Mouse (Mus musculus): ENCODE results near the gene Hipk2.

Gene Hipk2

GRCm38 (mm10) chr6:38825886-38826285 lies 50.1 kb downstream of the Hipk2 start:
- DNase-seq, result no peak

DNA sequence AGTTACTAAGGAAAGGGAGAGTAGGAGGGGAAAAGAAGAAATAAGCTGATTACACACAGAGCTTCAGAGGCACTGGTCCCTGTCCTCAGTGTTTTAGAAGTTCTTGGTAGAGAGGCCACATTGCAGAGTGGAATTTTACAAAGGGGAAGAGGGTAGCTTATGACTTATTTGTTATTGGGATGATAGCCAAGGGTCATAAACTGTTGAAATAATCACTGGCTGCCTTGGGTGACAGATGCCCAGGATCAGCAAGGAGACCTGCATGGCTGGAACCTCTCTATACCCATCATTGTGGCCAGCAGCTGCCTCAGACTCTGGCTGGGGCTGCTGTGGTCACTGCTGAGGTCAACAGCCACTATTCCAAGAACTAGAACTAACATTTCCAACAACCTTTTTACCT lies 52.1 kb downstream of the Hipk2 start:
- no peak for DNase-seq

DNA sequence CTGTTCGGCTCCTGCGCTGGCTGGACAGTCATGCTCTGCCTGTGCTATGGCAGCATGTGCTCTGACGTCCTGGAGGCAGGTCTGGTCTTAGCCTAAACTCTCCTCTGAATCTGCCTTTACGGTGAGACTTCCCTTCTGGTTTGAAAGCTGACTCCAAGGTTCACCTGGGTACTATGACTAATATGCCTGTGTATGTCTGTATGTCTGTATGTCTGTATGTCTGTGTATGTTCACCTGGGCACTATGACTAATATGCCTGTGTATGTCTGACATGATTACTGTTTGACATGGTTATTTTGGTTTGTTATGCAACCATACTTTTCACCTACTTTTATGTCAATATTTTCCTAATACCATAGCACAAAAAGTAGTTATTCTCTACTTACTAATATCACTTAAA lies 52.8 kb downstream of the Hipk2 start:
- no peak for DNase-seq

DNA sequence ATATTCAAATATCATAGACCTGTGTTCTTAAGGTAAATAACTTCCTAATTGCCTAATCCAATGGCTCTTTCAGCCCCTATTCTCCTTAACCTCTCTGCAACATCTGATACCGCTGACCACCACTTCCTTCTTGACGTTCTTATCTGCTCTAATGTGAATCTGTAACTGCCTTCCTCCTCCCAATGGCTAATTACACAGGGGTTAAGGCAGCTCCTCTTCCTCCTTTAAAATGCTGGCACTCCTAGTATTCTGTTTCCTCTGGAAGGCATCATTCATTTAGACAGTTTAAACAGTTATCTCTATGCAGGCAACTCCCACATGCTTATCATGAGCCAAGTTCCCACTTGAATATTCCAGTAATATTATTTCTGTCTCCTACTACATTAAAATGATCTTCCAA lies 54.3 kb downstream of the Hipk2 start:
- no peak for DNase-seq

DNA sequence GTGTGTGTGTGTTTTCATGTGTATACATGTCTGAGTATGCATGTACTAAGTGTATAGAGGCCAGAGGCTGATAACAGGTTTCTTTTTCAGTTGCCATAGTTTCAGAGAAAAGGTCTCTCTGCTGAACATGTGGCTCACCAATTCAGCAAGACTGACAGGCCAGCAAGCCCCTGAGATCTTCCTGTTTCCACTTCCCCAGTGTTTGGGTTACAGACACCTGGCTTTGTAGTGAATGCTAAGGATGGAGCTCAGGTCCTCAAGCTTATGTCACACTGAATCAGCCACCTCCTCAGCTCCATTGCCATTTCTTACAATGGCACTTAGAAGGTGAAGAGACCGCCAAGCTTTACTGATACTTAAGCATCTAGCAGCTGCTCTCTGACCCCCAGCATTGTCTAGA lies 55.1 kb downstream of the Hipk2 start:
- no peak for DNase-seq

GRCm38 (mm10) chr6:38816216-38816615 lies 59.7 kb downstream of the Hipk2 start:
- no peak for DNase-seq

DNA sequence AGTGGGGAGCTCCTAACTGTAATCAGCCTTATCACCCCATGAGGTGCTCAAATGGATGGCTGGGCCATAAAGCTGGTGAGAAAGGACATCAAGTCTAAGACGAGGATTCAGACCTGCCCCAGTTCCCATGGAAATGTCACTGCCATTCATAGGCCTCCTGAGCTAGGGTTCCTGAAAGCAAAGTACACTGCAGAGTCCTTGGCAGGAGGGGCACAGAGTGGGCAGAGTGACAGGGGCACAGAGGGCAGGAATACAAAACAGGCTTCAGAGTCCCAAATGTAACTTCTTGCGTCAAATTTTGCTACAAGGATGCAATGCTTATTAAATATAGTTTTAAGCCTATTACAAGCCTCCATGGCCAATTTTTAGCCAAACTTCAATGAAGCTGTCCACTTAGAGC lies 60.4 kb downstream of the Hipk2 start:
- DNase-seq, result no peak

GRCm38 (mm10) chr6:38814690-38815089 lies 61.3 kb downstream of the Hipk2 start:
- DNase-seq, result no peak

DNA sequence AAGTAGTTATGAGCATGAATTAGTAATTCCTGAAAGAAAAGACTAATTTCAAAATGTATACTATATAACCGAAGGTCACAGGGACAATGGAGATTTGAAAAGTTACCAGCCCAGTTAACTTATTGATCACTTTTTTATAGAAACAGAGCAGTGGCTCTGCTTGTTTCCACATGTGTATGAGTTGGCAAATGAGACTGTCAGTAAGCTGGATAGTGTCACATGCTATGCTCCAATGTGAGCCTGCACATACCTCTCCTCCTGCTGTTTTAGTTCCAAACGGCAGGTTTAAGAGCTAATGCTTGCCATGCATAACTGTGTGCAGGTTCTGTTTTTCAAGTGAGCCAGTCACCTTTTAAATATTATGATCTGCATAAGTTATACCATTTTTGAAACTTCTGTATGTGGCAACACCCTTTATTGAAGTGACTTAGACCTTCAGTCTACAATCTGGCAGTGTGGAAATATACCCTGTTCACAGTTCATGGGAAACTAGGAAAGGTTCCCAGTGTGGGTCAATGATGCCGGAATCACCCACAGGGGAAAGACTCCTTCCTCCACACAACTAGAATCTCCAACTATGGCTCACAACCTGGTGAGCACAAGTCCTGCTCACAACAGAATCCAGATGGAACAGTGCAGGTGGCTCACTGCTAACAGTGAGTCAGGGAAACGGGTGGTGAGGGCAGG lies 64.4 kb downstream of the Hipk2 start:
- DNase-seq, result no peak

DNA sequence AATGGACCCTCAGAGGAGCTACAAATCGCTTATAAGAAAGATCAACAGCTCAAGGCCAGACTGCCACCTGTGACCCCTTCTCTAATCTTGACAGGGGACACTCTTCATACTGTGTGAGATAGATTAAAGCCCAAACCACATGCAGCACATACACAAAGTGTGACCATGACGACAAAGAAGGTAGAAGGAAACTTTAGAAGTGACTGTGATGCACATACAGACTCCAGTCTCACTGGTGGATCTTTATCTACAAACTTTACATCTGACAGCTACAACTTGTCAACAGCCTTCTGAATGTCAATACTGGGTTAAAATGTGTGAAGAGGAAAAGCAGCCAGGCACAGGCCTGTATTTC lies 65.9 kb downstream of the Hipk2 start:
- no peak for DNase-seq

DNA sequence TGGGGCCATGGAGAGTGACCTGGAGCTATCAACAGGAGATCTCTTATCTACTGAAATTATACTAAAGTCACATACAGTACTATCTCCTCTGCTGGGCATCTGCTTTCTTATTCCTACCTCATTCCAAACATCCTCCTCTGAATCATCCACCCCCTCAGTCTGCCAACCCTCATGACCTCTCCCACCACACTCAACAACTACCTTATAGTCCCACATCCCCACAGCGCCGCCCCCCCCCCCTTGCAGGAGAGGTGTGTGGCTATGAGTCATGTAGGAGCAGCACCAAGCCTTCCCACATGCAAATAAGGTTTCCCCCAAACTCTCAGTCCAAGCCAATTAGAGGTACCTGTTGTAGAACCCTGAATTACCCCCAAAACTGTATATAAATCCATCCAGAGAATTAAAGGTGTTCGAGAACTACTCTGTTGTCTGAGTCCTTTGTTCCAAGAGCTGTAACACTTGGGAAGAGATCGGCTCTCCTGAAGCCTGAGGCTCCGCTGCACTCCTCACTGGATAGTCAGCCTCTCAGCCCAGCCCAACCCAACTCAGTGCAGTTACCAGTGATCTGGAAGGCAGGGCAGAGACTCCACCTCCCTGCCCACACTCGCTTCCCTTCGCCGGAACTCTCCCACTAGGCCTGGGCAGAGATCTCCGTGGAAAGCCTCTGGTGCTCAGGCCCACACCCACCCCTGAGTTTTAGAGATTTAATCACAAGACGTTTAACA lies 66.4 kb downstream of the Hipk2 start:
- no peak for DNase-seq

DNA sequence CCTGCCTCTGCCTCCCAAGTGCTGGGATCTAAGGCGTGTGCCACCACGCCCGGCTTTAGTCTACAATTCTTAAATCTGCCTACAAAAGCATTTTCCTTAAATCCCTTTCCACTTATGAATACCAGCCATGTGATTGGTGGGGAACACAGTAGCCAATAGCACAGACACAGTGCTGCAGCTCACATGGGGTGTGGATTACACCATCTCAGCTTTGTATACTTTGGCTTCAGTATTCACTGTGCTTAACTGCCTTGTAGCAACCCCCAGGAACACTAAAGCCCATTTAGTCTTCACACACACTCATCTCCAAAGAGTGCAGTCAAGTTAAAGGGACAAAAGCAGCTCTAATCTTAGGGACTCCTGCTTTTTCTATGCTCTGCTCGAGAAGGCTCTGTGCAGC lies 67.6 kb downstream of the Hipk2 start:
- no peak for DNase-seq

- DNase-seq, result no peak
Measured at GRCm38 (mm10) chr6:38806963-38807445, 69.0 kb downstream of the Hipk2 start.

- DNase-seq, result no peak
Measured at GRCm38 (mm10) chr6:38805612-38806011, 70.4 kb downstream of the Hipk2 start.

DNA sequence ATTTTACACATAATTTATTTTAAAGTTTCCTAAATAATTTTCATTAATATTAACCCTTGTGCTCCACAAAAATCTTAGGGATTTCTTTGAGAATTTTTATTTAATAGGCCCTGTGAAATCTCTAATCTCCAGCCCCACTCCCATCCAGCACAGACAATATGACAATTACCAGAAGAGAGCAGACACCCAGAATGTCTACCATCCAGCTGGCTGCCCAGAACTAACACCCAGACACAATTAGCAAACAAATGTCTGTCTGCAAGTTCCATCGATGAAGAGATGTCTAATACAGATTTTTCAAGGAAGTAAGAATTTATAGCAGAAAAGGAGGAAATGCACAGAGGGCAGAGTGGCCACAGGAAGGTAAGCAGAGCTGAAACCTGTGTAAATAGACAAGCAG lies 74.7 kb downstream of the Hipk2 start:
- DNase-seq, result no peak

DNA sequence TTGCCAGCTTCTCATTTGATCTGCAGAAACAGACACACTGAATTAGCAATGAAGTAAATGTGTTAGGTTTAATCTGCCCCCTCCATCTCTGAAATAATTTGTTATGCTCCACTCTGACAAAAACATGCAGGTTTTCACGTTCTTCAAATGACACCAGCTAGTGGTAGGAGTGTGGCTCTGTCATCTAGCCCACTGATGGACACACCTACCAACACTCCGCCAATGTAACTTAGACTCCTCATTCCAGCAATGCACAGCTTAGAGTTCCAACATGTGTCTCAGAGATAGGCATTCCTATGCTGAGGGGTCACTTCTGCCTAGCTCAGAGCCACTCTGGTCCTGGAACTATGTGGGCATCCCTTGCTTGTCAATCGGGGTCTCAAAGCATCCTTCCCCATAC lies 78.4 kb downstream of the Hipk2 start:
- DNase-seq, result no peak

- DNase-seq, result no peak
Measured at GRCm38 (mm10) chr6:38796993-38797392, 79.0 kb downstream of the Hipk2 start.

DNA sequence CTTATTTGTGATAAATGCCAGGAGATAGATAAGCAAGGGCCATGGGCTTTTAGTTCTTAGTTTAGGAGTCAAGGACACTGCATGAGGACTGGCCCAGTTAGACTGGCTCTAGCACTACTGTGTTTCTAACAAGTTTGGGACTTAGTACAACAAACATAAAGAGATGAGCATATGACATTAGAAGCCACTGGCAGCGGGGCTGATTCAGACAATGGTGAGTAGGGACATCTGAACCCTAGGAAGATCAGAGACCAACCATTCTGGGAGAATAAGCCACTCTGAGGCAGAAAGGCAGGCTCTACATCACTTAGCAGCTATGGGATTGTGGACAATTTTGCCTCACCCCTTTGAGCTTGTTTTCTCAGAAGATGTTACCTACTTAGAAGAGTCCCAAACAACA lies 79.6 kb downstream of the Hipk2 start:
- no peak for DNase-seq

- DNase-seq, result no peak
Measured at GRCm38 (mm10) chr6:38795096-38795816, 80.7 kb downstream of the Hipk2 start.

DNA sequence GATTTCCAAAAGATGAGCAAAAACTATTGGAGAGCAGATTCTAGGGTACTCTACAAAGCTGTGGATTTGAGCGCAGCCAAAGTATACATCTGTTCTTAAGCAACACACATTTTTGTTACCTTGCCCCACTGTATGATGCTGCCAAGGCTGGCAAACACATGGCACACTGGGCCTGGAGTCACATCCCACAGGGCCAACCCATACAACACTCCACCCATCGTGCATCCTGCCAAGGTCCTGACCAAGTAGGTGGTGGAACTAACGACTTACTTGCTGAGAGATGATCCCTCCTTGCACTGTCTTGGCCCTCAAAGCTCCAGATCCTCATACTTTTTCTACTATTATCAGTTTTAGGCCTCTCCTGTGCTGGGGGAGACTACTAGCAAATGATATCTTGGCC lies 83.0 kb downstream of the Hipk2 start:
- no peak for DNase-seq

GRCm38 (mm10) chr6:38789221-38789810 lies 86.6 kb downstream of the Hipk2 start:
- DNase-seq, result no peak

- DNase-seq, result no peak
Measured at GRCm38 (mm10) chr6:38787811-38788509, 88.0 kb downstream of the Hipk2 start.

DNA sequence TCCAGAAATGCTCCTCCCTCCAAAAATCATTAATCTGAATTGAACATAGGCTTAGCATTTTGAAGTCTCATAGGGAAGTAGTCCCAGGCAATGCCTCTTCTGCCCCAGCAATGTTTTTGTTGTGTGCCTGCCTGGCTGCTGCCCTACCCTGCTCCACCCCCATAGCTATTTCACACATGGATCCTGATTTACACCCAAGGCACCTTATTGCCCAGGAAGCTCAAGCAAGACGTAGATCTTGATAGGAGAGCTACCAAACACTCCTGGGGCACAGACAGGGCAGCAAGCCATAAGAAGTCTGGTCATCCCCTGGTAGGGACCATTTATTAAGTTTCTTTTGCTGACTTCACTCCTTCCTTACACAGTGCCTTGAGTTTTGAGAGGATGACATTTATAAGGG lies 88.8 kb downstream of the Hipk2 start:
- no peak for DNase-seq
